Mouse (Mus musculus): Measurements from ENCODE around the gene Scd4. TPM values are rescaled to one million over a fixed set of nuclear protein-coding genes. Genes with fewer than 3 reads are reported as not detected.

The Scd4 gene
- total RNA-seq (2021): 10 to 100 TPM; 13.1 to 14.0 TPM
- long read RNA-seq, experiment 1, transcript Scd4-201 (6 exons, 3,306 nt): major isoform, 29 of 33 reads
- long read RNA-seq, experiment 1, partial matches to known transcripts: 1 of 33 reads
- long read RNA-seq, experiment 1, other reads (novel, unspliced or antisense): 3 of 33 reads
- long read RNA-seq, experiment 2, transcript Scd4-201 (6 exons, 3,306 nt): major isoform, 42 of 47 reads
- long read RNA-seq, experiment 2, partial matches to known transcripts: 0 of 47 reads
- long read RNA-seq, experiment 2, other reads (novel, unspliced or antisense): 5 of 47 reads

DNA sequence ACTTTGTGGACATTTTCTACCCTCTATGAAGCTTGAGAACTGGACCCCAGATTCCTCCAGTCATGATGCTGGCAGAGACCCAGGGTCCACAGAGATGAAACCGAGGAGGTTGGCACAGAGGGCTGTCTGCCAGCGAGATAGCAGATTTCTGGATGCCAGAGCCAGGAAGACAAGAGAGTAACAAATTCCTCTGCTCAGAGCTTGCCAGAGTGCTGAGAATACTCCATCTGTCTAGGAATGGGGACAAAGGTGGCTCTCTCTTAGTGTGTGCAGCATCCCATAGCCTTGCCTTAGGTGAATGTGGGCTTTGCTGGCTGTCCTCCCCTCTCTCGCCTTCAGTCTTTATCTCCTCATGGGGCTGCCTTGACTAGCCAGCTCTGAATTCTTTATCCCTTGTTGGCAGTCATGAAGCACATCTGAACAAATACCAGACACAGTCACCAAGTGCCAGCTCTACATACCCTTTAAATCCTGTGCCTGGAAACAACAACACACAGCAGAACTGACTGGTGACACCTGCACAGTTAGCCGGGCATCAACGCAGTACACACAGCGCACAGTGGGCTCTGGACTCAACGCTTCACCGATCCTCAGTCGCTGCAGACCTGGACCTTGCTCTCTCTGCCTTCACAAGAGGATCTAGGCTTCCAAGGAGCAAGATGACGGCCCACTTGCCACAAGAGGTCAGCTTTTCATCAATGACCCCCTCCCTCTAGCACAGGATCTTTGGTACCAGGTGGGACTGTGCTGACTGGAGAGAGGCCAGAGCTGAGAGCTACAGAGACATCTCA, at the start of gene Scd4:
TSS of gene Scd4 (plus strand) at position 260 of the 791 bp plus-strand sequence.
- intact Hi-C loops (cut with DNase I): no loop called here
- peak; percentile 17 to 64 for DNase-seq

DNA sequence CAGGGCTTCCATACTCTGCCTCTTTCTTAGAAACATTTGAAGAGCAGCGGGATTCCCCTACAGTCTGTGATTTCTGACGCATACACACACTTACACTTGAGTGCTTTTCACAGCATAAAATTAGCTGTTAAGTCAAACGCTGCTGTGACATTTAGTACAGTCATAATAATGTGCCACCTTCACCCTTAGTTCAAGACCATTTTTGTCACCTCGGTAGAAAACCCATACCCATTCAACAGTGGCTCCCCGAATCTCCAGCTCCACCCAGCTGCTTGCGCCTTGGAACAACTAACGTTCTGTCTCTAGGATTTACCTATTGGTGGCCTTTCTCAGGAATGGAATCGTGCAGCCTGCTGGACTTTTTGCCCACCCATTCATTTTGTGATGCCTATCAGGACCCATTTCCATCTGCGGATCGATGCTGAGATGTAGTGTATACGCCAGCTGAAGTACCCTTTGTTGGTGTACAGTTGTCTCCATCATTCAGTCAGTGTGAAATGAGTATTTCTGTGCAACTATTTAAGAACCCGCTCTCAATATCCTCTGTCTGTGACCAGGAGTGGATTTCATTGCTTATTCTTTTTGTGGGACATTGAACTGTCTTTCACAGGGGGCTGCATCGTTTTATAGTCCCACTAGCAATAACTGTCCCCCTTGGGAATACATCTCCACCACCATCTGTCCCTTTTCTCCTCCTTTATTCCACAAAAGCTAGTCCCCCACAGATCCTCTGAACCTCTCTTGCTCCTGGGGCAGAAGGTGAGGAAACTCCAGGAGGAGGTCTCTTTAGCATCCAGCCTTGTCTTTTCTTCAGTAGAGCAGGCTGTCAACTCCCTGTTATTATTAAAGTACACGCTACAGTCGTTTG, 49.5 kb upstream of the Scd4 start:
- DNase-seq: no peak
- intact Hi-C loops (cut with DNase I): no loop called here

DNA sequence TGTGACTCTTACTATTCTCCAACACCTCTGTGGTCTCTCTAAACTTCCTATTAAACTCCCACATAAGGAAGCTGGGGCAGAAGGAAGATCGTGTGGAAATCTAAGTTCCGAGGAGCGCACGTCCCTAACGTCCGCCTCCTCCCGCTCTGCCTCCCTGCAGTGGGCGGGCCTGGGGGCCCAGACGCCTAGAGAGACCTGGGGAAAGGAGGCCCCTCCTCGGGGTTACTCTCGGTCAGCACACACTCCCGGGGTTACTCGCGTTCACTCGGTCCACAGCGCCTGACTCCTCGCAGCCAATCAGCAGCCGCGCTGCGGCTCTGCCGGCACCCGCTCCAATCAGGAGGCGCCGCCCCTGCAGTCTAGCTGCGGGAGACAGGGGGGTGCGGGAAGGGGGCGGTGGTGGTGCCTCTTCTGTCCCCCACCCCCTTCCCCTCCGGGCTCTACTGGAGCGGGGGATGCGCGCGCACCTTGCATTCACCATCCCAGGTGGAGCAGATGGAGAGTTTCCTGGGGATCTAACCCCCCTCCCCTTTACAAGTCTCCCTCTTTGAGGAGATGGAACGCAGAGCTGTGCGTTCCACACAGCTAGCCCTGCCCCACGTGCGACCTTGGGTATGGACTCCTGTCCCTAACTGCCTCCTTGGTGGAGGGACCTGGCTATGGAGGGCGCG, 48.7 kb upstream of the Scd4 start:
- intact Hi-C loops (cut with DNase I): no loop called here
- peak; percentile 88 to 89 for DNase-seq

DNA sequence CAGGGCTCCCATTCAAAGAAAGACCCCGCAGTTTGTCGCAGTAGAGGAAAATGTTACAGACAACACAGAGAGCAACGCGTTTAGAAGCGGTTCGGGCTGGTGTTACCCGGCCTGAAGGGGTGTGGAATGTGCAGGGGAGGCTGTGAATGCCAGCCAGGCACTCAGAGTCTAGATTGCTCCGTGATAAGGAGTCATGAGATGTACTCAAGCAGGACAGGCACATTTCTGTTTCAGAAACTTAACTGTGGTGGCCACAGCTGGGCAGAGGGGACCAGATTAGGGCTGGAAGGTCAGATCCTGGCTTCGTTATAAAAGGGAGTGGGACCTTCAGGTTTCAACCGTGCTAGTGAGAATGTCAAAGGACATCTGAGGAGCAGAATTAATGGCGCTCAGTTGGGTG, 48.2 kb upstream of the Scd4 start:
- DNase-seq: no peak
- intact Hi-C loops (cut with DNase I): no loop called here

DNA sequence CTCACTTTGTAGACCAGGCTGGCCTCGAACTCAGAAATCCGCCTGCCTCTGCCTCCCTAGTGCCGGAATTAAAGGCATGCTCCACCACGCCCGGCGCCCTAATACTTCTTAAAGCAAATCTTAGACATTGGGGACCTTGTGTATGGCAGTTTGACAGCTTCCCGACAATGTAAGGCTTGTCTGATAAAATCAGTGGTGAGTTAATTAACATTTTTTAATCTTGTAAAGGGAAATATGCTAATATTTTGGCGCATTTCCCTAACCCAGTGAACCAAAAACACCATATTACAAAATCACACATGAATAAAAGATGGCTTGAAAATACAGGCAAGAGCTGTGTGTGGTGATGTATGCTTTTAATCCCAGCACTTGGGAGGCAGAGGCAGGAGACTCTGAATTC, 47.3 kb upstream of the Scd4 start:
- intact Hi-C loops (cut with DNase I): no loop called here

DNA sequence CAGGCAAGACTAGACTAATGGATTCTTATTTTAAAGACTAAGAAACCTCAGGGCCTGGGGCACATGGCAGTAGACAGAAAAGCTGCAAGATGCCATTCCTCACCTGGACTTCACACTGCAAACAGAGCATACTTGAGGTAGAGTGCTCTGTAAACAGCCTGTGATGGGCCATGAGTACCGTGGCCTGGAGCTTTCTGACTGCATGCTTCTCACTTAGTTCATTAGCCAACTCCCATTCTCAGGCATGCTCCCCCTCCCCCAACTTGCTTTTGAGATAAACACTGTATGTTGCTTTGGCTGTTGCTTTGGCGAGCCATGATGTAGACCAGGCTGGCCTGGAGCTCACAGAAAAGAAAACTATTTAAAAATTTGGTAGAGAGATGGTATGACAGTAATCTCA, 46.8 kb upstream of the Scd4 start:
- intact Hi-C loops (cut with DNase I): no loop called here
- no peak for DNase-seq

More for the DNA sequence above, 47.3 kb upstream of the Scd4 start:
- DNase-seq: no peak

DNA sequence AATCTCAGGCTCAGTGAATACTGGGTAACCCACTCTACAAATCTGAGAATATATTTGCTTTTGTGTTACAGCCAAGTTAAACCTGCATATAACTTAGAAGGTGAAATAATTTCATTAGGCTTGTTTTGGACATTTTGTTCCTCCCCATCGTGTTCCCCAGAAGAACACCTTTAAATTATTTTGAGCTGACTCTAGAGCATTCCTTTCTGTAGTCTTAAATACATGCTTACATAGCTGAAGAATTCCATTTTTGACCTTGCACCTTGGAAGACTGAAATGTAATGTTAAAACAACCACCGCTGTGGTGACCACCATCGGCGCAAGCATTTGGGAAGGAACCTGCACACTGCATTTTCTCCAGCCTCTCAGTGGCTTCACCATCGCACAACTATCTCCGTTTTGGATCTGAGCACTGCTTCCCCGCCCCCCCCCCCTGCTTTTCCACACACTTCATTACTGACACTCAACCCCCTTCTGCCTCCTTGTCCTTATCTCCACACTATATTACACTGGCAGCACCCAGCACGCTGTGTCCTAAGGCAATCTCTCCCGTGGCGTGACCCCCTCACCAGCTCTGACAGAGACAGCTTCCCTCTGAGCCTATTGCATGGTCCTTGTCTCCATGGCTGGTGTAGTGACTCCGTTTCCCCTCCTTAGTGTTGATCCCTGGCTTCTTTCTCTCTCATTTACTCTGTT, 45.3 kb upstream of the Scd4 start:
- no peak for DNase-seq
- intact Hi-C loops (cut with DNase I): no loop called here

DNA sequence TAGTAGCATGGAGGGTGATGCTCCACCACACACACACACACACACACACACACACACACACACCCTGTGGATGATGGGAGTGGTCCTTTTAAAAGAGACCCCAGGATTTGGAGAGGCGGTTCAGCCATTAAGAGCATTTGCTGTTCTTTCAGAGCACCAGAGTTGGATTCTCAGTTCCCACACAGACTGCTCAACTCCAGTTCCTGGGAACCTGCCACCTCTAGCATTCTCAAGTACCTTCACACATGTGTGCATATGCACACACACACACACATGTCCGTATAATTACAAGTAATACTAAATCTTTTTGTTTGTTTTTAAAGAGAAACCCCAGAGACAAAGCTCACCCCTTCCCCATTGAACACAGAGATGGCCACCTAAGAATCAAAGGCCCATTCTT, 40.8 kb upstream of the Scd4 start:
- DNase-seq: no peak
- intact Hi-C loops (cut with DNase I): no loop called here

DNA sequence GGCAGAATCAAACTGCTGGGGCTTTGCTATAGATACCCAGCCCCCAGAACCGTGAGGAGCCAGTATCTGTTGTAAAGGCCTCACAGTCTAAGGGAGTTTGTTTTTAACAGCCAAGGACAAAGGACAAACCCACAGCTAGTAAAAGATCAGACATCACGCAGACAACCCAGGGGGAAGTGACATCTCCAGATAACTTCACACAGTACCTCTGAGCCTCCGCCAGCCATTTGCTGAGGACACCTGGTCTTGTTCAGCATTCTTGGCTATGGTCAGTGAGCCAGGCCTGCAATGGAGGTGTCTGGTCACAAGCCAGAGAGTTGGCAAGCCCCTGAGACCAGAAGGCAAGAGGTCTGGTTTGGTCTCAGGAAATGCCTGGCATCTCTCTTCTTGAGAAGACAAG, 40.4 kb upstream of the Scd4 start:
- intact Hi-C loops (cut with DNase I): no loop called here
- no peak for DNase-seq

DNA sequence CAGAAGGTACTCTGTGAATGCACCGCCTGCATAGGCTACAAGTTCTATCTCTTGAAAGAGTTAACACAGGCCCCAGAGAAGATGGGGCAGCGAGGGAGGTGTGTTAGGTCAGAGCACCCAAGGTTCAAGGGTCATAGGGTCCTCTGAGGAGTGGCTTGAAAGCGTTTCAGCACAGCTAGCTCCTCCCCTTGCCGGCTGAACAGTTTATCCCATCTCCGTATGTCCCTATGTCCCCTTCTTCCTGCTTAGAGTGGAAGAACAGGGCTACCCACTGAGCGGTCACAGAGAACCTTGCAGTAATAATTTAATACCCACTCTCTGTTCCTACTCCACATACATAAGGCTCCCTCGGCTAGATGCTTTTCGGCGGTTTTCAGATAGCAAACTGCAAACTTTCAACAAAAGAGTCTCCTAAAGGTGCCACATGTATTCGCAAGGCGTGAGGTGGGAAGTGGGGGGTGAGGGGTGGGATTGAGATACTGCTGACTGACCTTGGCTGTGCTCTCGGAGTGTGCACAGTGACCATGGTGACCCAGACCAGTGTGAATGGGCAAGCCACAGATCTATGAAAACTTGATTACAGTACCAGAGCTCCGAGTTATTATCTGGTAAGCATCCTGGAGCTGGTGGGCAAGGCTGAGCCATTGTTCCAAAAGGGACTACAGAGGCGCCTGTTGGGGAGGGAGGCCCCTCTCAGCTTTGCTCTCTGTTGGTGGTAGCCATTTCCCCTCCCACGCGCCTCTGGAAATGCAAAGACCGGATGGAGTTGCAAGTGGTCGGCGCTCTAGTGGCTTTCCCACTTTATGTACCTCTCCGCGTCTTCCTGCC, 39.7 kb upstream of the Scd4 start, which contains the start of gene Scd2:
TSS of gene Scd2 (plus strand) at position 734 of the 828 bp plus-strand sequence.
- DNase-seq: no peak
- intact Hi-C loops (cut with DNase I): no loop called here

DNA sequence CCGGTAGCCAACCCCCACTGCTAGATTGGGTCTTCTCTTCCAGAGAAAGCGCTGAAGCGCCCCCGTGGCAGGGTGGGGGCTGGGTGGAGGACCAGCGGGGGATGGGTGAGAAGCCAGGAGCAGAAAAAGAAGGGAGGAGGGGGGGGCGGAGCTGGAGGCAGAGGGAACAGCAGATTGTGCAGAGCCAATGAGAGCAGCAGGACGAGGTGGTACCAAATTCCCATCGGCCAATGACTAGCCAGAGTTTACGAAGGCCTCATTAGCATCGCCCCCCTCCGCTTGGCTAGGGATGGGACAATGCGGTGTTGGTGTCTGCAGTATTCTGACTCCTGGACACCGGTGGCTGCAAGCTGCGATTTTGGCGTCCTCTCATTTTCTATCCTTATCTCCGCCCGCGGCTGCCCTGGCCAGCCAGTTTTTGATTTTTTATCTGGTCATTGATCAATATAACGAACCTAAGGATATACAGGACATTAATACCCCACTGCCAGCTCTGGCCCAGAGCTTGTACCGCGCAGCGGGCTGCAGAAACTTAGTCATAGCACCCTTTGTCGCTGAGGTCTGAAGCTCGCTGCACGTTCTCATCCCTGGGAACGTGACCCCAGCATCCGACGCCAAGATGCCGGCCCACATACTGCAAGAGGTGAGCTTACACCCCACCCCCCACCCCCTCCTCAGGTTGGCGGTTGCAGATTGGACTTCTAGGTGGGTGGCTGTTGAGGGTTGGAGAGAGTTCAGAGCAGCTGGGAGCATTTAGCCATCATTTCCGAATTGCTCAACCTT, 38.9 kb upstream of the Scd4 start:
- peak; percentile 83 for DNase-seq
- intact Hi-C loops (cut with DNase I): loop anchor here (1.0 to 2.0 kb wide), 2 partner anchors 48 to 99 kb away; no protein-coding TSS in a partner anchor

DNA sequence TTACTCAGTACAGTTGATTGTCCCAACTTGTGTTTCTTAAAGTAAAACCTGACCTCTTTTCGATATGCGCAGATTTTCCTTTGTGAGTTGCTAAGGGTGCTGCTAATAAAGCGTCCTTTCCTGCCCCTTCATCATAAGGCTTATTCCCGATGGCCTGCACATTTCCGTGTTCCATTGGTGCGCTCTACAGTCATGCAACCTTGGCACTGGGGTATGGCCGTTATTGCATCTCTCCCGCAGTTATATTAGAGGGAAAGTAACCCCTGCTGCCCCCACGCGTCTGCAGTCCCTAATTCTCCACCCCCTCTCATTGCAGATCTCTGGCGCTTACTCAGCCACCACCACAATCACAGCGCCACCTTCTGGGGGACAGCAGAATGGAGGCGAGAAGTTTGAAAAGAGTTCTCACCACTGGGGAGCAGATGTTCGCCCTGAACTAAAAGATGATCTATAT, 38.3 kb upstream of the Scd4 start:
- peak; percentile 90 to 93 for DNase-seq
- intact Hi-C loops (cut with DNase I): loop anchor here (1.0 to 2.0 kb wide), 2 partner anchors 48 to 100 kb away; no protein-coding TSS in a partner anchor

DNA sequence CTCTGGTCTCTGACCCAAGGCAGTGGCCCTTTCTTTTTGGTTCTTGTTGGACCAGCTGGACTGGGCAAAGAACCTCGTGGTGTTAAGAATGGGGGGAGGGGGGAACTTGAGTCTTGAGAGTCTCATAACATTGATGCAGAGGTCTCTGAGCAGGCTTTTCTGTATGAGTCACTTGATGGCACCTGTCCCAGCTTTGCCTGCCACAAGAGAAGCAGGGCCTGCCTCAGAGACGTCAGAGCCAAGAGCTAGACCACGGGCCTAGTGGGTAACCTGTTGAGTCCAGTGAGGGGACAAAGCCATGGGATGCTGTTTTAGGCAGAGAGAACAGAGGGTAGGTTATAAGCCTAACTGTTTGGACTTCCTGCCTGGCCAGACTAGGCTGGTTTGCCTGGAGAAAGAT, 37.6 kb upstream of the Scd4 start:
- DNase-seq: peak; percentile 24 to 53
- intact Hi-C loops (cut with DNase I): loop anchor here (2.0 kb wide), 1 partner anchor 100 kb away; no protein-coding TSS in a partner anchor

DNA sequence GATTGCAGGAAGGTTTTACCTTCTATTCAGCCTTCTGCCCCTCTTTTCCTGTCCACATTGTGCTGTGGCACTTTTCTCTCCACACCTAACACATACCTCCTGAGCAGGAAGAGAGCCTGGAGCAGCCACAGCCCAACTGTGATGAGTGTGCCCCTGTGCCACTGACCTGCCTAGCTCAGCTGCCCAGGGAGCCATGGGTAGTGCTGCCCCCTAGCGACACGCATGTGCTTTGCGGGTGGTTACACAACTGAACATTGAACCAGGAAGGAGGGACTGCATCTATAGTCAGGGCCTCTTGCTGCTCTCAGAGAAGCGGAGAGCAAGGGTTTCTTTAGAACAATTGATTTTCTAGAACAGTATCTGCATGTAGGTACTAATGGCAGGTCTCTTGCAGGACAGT, 37.2 kb upstream of the Scd4 start:
- intact Hi-C loops (cut with DNase I): loop anchor here (2.0 kb wide), 1 partner anchor 101 kb away; no protein-coding TSS in a partner anchor
- DNase-seq: peak; percentile 87 to 91

DNA sequence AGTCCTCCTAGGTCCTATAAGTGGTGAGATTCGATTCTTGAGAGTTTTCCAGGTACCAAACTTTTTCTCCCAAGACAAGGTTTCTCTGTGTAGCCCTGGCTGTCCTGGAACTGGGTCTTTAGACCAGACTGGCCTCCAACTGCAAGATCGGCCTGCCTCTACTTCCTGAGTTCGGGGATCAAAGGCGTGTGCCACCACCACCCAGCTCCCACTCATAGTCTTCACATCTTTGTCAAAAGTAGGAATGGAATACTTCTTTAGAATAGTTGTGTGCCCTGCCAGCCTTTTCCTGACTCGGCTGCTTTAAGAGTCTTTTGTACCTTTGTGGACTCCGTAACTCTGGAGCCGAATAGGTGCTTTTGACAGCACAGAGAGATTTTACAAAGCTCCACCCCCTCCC, 36.7 kb upstream of the Scd4 start:
- DNase-seq: no peak
- intact Hi-C loops (cut with DNase I): no loop called here

DNA sequence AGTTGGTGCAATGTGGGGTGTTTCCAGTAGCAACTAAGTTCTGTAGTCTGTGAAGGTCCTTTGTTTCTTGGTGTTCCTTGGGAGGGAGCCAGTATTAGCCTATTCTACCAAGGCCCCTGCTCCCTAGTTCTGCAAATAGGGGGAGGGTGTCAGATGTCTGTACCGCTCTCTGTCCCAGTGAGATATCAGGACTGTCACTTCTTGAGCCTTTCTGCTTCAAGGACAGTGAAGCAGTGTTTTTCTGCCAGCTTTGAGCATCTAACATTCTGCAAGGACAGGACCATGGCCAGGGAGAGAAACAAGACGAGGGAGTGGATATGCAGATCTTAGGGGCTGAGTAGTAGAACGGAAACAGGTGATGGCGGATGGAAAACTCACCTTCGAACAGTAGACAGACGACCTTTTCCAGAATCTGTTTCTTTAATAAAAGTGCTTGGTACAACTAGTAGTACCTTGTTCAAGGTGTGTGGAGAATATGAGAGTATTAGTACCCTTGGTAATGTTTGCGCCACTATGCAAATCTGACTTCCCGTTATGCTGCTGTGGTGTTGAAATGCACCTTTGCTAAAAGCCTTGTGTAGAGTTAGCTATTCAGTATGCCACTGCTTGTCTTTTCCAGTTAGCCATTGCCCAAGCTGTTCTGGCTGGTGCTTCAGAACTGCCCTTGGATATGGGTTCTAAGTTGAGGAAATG, 35.7 kb upstream of the Scd4 start:
- intact Hi-C loops (cut with DNase I): no loop called here

DNA sequence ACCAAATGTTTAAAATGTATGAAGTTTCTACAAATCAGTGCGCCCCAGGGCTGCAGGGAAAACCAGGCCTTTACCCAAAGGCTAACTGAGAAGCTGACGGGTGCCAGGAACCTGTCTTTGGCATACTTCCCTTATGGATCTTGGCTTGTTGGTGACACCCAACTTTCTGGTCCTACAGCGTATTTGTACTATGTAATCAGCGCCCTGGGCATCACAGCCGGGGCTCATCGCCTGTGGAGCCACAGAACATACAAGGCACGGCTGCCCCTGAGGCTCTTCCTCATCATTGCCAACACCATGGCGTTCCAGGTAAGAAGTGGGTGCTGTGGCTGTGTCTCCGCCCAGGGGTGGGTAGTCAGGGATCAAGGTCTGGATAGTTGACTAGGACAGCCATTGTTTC, 35.0 kb upstream of the Scd4 start:
- DNase-seq: no peak
- intact Hi-C loops (cut with DNase I): no loop called here

More for the DNA sequence above, 35.7 kb upstream of the Scd4 start:
- DNase-seq: no peak
